Mouse (Mus musculus) kidney, adult 11 months (tissue): ENCODE measurements around the gene Sppl2b.
"Not testable (repeated sequence)": the region's sequence is repeated elsewhere in the genome, so short reads cannot be mapped to it uniquely, and the experiment has no call there.

Source experiments
- DNase-seq: peaks from one replicate; pipeline ENCODE4 v3.0.0; 2022

The Sppl2b gene

DNA sequence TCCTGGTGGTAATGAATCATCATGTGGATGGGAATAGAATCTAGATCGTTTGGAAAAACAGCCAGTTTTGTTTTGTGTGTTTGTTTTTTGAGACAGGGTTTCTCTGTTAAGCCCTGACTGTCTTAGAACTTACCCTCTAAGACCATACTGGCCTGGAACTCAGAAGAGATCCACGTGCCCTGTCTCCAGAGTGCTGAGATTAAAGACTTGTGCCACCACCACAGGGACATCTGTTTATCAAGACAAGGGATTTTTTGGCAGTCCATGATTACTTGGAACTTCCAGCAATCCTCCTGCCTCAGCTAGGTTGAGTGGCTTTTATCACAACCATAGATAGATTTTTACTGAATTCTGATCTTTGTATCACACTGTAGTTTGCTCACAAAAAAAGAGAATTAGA is 30.2 kb upstream of the Sppl2b start:
- no peak for DNase-seq

- peak; percentile 100 for DNase-seq
Measured at GRCm38 (mm10) chr10:80826151-80827062, 28.7 kb upstream of the Sppl2b start, which contains the start of gene Oaz1. TSS of gene Oaz1 (plus strand) at chr10:80826656.

DNA sequence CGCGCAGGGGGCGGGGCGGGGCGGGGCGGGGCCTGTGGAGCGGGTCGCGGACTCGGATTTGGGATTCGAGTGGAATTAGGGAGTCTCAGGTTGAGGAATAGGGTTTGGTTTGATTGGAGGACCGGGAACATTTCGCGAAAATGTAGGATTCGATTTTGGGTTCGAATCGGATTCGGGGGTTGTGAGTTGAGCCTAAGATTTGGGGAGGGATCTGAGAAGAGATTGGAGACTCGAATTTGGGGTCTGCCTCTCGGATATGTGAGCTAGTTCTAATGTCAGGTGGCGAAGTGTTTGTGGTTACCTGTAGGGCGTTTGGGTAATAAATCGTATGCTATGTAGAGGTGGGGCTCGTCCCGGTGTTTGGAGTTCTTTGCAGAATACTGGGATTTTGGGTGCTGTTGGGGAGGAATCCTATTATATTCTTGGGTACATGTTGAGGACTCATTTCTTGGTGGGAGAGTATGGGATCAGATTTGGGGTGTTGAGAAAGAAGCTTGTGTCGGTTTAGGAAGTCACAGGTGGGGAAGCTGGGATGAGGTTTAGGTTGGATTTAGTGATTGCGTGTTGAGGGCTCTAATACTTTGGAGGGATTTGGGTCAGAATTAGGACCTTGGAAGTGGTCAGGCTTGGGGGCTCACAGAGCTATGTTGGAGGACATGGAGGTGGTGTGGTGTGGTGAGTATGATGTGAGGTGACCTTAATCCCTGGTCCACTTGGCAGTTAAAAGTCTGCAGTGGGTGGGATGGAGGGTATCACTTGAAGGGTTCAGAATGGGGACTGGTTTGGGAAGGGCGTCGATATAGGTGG is 27.8 kb upstream of the Sppl2b start:
- no peak for DNase-seq

- DNase-seq = no peak
Measured at GRCm38 (mm10) chr10:80827870-80828420, 27.1 kb upstream of the Sppl2b start.

DNA sequence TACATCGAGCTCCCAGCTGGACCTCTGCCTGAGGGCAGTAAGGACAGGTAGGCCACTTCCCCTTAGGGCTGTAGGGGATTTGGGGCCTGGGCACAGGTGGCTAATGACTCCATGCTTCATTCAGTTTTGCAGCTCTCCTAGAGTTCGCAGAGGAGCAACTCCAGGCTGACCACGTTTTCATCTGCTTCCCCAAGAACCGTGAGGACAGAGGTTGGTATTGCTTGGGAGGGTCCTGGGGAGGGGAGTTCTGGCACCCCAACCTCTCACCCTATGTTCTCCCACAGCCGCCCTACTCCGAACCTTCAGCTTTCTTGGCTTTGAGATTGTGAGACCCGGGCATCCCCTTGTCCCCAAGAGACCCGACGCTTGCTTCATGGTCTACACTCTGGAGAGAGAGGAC is 26.5 kb upstream of the Sppl2b start:
- not testable (repeated sequence) for DNase-seq

GRCm38 (mm10) chr10:80829359-80830278 is 25.5 kb upstream of the Sppl2b start:
- DNase-seq = no peak

- peak; percentile 91 for DNase-seq
Measured at GRCm38 (mm10) chr10:80831136-80831535, 23.9 kb upstream of the Sppl2b start.

- no peak for DNase-seq
Measured at GRCm38 (mm10) chr10:80832818-80833217, 22.3 kb upstream of the Sppl2b start.

- DNase-seq = no peak
Measured at GRCm38 (mm10) chr10:80835617-80836016, 19.5 kb upstream of the Sppl2b start.

DNA sequence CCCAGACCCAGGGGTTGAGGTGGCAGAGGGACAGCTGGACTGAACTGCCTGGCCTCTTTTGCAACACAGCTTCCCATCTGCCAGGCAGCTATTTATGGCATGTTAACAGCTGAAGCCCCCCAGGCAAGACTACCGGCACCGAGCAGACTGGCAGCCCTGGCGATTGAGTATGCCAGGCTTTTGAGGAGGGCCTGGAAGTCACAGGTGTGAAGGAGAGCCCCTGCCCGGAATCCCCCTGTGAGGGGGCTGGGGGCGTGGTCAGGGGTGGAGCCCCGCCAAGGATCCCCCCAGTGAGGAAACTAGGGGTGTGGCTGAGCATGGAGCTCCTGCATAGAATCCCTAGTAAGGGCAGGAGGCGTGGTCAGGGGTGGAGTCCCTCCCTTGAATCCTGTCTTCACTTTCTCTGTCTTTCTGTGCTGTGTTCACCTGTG is 18.1 kb upstream of the Sppl2b start:
- DNase-seq = no peak

DNA sequence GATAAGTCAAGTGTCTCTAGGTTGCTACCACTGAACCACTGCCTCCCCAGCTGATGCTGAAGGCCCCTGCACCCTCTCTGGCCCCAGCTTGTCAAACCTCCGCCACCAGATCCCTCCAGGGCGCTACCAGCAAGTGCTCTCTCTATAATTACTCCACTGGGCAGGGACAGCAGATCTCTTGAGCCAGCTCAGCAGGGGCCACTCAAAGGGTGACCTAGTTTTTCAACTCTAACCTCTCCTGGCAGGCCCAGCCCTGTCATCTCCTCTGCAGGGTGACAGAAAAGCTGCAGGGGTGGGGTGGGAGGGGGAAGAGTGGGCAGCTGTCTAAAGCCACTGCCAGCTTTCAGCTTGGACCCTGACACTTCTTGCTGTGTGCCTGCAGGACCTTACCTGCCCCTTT is 17.2 kb upstream of the Sppl2b start:
- DNase-seq = no peak

GRCm38 (mm10) chr10:80838346-80838912 is 16.6 kb upstream of the Sppl2b start:
- DNase-seq = no peak

DNA sequence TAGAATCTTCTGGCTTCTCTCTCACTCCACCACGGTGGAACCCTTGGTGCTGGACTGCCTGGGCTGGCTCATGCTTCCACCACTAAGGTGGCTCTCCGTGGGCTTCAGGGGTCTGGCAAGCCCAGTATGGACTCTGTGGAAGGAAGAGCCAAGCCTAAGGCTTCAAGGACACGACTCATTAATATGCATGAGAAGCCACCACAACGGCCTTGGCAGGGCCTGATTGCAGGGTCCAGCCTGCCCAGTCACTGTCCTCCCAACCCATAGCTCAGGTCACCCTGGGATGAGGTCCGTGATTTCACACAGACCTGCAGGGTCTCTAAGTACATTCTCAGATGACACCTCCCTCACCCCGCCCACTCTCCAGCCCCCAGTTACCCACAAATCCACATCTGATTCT is 15.2 kb upstream of the Sppl2b start:
- no peak for DNase-seq

GRCm38 (mm10) chr10:80841685-80842084 is 13.4 kb upstream of the Sppl2b start:
- DNase-seq = no peak

DNA sequence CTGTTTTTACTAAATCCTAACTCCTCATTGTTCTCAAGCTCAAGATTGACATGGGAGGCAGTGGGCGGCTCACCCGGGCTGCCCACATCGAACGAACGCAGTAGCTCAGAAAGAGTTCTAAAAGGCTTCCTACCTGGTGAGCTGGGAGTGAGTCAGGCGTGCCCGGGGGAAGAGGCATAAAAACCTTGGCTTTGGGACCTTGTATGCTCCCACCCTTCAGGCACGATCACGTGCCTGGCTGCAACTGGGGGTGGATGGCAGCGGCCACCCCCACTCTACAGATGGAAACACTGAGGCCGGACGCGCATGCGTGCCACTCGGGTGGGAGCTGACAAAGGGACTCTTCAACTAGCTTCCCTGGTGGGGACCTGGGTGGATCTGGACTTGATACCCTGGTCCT is 12.7 kb upstream of the Sppl2b start:
- no peak for DNase-seq

DNA sequence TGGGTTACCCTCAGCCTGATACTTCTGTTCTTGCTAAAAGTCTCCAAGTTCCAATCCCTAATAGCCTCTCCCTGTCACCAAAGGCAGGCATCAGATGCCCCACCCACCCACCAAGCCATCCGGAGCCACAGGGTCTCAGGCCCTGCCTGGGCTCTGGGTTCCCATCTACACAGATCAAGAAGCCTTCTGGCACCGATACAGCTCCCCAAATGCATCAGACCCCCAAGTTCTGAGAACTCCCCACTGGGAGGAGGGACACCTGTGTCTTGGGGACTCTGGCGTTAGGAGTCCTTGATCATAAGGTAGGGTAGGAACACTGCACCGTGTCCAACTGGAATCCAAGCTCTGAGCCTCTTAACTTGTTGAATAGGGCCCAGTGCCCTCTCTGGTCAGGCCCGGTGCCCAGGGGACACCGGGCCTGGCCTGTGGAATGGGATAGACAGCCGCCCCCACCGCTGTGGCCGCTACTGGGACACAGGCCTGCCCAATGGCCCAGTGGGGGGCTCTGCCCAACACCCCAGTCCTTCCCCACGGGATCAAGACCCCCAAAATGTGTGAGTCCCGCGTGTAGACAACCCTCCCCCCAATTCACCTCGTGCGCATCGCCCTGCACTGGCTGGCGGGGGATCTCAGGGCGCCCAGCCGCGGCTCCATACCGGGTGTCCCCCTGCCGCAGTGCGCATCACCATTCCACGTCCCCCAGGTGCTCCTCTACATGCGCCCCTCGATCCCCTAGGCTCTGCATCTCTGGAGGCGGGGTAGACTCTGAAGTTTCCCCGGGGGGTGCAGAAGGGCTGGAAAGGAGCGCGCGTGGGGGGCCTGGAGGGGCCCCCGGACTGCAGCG is 11.8 kb upstream of the Sppl2b start:
- DNase-seq = no peak

DNA sequence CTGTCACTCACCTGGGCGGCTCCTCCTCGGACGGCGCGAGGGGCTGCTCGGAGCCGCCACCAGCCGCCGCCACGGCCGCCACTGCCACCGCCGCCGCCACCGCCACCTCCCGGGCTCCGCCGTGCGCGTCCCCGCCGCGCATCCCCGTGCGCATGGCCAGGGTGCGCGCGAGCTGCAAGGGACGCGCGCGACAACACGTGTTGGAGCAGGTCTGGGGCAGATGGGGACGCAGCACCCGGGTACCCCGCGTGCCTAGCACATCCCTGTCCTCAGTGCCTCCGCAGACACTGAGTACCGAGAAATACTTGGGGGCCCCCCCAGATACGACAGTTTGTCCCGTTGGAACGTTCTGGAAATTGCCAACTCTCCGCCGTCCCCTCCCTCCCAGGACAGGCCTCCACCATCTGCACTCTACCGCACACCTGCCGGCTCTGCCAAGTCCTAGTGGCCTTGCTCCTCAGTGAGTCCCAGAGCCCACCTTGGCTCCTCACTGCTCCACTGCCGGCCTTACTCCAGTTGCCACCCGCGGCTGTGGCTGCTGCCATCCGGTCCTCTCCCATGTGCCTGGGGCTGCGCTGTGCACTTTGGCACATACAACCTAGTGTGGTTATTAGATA is 11.0 kb upstream of the Sppl2b start, which contains the start of gene Lingo3:
Gene Lingo3 (minus strand): TSS at position 109 of the 617 bp plus-strand sequence.
- DNase-seq = no peak

DNA sequence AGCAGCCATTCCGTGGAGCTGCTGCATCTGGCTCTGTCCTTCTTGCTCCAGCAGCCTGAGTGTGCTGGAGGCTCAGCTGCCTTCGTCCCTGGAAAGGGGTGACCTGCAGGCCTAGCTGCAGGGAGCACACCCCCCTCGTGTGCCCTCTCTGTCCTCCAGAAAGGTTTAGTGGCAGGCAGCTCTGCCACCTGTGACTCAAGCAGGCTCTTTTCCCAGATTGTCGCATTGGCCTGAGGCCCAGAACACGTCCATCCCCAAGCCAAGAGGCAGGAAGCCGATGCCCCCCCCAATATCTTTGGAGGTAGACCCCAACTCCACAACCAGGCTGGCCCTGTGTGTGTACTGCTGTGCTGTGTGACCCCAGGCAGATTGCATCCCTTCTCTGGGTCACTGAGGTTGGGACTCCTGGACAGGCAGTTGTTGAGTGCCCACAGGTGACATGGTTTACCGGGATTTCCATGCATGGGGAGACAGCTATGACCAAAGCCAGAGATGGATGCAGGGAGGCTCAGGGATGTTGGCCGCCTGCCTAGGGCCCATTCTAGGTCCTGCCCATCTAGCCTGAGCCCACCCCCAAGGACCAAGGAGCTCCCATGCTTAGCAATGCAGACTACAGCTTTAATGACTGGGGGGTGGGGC is 9.9 kb upstream of the Sppl2b start:
- no peak for DNase-seq

GRCm38 (mm10) chr10:80845732-80846131 is 9.3 kb upstream of the Sppl2b start:
- no peak for DNase-seq

DNA sequence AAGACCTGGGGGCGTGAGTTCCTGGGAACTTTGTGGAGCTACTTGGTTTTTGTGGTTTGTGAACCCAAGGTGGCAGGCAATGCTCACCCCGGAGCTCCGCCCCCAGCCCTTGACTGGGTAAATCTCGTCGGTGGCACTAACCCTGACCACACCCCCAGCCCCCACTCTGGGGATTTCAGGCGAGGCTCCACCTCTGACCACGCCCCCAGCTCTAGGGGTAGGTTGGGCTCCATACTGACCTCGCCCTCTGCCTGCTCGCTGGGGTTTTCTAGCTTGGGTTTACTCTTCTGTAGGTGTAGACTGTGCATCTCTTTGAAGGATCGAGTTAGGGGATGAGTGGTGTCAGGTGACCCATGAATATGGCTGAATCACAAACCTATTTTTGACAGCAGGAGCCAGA is 6.5 kb upstream of the Sppl2b start:
- DNase-seq = peak; percentile 47
